Mouse (Mus musculus): ENCODE data around the gene Gm47995.
"Not testable (repeated sequence)": the region's sequence is repeated elsewhere in the genome, so short reads cannot be mapped to it uniquely, and the experiment has no call there.

The Gm47995 gene

DNA sequence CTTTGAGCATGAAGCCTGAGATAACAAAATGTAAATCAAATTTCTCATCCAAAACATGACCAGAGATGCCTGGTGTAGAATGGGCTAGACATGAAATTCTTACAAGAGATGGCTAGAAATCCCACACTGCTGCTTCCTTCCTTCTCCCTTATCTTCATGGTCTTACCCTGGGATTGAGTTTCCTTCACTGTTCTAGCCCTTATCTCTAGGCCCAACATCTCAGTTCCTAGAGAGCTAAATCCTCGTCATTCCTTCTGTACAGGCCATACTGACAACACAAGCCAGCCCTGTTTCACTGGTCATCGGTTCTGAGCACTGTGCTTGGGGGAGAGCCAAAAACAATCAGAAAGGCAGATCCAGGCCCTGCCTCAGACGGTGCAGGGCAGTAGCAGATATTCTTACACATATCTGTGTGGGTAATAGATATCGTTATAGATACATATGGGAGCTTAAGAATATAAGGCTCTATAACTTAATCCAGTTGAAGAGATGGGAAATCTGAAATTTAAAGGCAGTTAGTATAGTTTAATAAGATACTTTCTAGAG, 11.3 kb upstream of the Gm47995 start:
- not testable (repeated sequence) for DNase-seq (ENCODE audit: low spot score)

DNA sequence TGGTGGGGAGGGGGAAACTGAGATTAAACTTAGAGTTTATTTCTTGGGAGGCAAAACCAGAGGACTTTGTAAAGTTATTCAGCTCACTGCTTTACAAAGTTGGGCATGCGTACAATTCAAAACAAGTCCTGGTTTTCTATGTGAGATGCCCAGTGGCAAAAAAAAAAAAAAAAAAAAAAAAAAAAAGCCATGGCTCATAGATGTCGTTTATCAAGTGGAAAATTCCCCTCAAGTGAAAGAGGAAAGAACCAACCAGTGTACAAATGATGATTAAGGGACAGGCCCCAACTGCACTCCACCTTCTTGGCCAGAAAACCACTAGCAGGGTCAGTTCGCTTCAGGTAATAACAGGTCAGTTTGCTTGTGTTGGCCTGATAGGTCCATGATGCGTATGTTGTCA, 9.8 kb upstream of the Gm47995 start:
- no peak for DNase-seq (ENCODE audit: low spot score)

DNA sequence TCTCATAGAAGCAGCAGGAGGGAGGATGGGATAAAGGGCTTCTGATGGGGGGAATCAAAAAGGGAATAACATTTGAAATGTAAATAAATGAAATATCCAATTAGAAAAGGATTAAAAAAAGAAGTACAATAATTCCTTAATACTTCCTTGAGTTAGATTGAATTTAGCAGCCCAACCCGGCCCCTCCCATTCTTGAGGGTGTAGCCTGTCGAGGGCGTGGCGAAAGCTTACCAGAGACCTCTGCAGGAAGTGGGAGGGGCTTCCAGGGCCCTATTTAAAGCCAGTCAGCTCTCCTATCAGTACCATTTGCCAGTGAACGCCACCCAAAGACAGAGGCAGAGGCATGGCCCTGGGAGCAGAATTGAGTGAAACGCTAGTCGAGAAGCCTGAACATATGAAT, 6.2 kb upstream of the Gm47995 start, which contains the start of gene Gm8947:
Gene Gm8947, plus strand, starts transcription at position 302 of the 400 bp plus-strand sequence.
- not testable (repeated sequence) for DNase-seq (ENCODE audit: low spot score)

DNA sequence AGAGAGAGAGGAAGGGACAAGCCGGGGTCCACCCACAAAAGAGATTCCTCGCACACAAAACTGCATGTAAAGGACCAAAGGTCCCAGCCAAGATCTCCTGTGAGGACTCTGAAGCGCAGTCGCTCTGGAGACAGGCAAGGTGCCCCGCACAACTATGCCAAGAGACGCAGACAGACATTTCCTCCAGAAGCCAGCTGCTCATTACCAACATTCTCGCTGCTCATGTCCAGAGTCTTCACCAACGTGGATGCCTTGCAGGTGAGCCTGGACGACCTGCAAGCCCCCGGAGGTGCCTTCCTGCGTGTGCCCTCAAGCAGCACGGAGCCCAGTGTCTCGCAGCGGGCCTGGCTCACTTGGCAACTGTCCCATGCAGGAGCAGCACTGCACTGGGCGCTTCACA, 5.5 kb upstream of the Gm47995 start:
- DNase-seq (ENCODE audit: low spot score) = not testable (repeated sequence)

DNA sequence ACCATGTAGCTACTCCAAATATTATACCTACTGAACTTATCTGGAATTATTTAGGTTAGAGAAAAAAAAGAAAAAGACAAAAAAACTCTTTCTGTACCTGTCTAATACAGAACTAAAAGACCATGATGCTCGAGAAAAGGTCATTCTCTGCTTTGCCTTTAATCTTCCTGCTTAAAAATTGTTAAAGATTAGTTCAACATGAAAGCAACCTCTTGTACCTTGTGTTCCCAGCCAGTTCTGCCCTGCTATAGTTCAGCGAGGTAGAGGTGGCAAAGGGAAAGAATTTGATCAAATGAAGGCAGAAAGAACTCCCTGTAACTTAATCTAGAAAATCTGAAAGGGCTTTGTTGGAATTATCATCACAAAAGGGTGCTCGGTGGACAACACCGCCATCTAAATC, 2.3 kb upstream of the Gm47995 start:
- not testable (repeated sequence) for DNase-seq (ENCODE audit: low spot score)

DNA sequence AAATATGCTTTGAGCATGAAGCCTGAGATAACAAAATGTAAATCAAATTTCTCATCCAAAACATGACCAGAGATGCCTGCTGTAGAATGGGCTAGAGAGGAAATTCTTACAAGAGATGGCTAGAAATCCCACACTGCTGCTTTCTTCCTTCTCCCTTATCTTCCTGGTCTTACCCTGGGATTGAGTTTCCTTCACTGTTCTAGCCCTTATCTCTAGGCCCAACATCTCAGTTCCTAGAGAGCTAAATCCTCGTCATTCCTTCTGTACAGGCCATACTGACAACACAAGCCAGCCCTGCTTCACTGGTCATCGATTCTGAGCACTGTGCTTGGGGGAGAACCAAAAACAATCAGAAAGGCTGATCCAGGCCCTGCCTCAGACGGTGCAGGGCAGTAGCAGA, 1.6 kb upstream of the Gm47995 start:
- not testable (repeated sequence) for DNase-seq (ENCODE audit: low spot score)

DNA sequence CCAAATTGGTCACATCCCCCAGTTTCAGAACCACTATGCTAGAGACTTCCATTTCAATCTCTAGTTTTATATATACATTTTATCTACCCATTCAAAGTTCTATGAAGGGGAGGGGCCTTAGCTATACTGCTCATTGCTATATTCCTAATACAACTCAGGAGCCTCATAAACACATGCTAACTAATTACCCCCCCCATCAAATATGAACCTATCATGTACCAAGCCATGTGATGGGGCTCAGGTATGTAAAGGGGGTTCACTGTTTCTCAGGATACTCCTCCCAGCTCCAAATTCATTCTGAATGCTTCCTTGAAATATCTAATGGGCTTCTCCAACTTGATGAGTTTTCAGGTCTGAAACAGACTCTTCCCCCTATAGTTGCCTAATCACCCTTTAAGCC, 2.4 kb downstream of the Gm47995 start:
- not testable (repeated sequence) for DNase-seq (ENCODE audit: low spot score)

DNA sequence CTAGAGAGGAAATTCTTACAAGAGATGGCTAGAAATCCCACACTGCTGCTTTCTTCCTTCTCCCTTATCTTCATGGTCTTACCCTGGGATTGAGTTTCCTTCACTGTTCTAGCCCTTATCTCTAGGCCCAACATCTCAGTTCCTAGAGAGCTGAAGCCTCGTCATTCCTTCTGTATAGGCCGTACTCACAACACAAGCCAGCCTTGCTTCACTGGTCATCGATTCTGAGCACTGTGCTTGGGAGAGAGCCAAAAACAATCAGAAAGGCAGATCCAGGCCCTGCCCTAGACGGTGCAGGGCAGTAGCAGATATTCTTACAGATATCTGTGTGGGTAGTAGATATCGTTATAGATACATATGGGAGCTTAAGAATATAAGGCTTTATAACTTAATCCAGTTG, 4.5 kb downstream of the Gm47995 start:
- not testable (repeated sequence) for DNase-seq (ENCODE audit: low spot score)

DNA sequence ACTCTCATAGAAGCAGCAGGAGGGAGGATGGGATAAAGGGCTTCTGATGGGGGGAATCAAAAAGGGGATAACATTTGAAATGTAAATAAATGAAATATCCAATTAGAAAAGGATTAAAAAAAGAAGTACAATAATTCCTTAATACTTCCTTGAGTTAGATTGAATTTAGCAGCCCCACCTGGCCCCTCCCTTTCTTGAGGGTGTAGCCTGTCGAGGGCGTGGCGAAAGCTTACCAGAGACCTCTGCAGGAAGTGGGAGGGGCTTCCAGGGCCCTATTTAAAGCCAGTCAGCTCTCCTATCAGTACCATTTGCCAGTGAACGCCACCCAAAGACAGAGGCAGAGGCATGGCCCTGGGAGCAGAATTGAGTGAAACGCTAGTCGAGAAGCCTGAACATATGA, 5.6 kb downstream of the Gm47995 start, which contains the start of gene 3110040M04Rik:
Gene 3110040M04Rik, plus strand, starts transcription at position 304 of the 400 bp plus-strand sequence.
- DNase-seq (ENCODE audit: low spot score) = not testable (repeated sequence)

DNA sequence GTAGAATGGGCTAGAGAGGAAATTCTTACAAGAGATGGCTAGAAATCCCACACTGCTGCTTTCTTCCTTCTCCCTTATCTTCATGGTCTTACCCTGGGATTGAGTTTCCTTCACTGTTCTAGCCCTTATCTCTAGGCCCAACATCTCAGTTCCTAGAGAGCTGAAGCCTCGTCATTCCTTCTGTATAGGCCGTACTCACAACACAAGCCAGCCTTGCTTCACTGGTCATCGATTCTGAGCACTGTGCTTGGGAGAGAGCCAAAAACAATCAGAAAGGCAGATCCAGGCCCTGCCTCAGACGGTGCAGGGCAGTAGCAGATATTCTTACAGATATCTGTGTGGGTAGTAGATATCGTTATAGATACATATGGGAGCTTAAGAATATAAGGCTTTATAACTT, 10.2 kb downstream of the Gm47995 start:
- not testable (repeated sequence) for DNase-seq (ENCODE audit: low spot score)

DNA sequence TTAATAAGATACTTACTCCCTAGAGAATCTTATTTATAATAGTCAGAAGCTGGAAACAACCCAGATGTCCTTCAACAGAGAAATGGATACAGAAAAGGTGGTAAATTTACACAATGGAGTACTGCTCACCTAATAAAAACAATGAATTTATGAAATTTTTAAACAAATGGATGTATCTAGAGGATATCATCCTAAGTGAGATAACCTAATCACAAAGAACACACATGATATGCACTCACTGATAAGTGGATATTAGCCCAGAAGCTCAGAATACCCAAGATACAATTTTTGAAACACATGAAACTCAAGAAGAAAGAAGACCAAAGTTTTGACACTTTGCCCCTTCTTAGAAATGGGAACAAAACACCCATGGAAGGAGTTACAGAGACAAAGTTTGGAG, 10.7 kb downstream of the Gm47995 start:
- DNase-seq (ENCODE audit: low spot score) = not testable (repeated sequence)

DNA sequence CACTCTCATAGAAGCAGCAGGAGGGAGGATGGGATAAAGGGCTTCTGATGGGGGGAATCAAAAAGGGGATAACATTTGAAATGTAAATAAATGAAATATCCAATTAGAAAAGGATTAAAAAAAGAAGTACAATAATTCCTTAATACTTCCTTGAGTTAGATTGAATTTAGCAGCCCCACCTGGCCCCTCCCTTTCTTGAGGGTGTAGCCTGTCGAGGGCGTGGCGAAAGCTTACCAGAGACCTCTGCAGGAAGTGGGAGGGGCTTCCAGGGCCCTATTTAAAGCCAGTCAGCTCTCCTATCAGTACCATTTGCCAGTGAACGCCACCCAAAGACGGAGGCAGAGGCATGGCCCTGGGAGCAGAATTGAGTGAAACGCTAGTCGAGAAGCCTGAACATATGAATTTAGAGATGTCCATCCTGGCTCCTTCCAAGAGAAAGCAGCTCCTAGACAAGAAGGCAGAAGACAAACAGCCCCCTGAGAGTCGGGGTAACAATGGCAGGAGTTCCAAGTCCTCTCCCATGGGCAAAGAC, 11.6 kb downstream of the Gm47995 start, which contains the start of gene Gm47996:
Gene Gm47996, plus strand, starts transcription at position 308 of the 532 bp plus-strand sequence.
- not testable (repeated sequence) for DNase-seq (ENCODE audit: low spot score)

DNA sequence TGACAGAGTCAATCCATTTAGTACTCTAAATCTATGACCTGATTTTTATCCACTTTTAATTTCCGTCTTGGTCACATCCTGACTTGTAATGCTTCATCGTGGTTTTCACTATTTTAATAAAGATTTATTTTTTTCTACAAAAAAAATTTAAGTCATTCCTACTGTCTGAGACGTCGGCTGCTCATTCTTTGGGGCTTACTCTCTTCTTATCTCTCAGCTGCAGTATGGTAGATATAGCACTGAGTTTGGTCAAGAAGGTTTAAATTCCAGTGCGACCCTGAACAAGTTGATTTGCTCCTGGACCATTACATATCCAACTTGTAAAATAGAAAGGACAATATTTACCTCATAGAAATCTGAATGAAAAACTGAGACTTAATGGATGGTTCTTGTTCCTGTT, 13.4 kb downstream of the Gm47995 start:
- not testable (repeated sequence) for DNase-seq (ENCODE audit: low spot score)

DNA sequence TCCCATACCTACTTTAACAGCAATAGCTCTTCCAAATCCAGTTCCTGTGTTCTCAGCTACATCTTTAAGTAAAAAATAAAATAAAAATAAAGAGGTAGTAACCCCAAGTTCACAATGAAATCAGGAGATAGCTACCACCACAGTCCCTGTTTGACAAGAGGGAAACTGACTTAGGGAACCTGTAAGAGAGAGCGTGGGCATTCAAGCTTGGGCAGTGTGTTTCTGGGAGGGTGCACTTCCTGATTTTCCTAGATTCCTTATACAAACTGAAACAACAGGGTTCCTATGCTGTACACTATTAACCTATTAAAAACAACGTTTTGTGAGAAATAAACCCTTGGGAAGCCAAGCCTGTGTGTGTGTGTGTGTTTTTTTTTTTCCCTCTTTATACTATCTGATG, 16.6 kb downstream of the Gm47995 start:
- DNase-seq (ENCODE audit: low spot score) = no peak

DNA sequence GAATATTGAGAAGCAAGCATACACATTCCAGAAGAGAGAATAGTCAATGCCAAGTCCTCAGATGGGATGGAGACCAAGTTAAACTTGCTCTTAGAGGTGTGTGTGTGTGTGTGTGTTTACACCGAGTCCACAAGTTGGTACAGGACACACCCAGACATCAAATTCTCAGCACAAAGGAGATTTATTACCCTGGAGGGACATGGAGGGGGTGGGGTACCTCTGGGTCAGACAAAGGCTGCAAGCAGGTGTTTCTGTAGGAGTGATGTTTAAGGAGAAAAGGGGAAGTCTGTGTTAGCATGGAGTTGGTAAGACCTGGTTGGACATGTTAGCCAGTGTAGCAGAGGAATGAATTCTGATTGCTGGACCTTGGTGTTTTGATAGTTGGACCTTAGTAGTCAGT, 17.7 kb downstream of the Gm47995 start:
- DNase-seq (ENCODE audit: low spot score) = no peak

DNA sequence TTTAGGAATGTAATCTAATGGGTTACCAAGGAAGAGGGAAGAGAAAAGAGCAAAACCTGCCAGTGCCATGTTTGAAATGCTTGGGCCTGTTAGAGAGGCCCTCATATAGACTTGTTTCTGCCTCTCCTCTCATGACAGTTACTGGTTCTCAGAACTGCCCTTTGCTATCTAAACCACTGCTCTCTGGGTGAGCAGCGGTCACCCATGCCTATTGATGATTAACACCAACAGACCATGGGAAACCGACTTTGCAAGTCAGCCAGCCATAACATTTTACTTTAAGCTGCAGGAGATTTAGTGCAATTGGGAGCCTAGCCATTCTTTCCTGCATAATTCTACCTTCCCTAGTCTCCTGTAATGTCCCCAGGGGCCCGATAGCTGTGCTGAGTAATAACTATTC, 18.2 kb downstream of the Gm47995 start:
- DNase-seq (ENCODE audit: low spot score) = no peak

DNA sequence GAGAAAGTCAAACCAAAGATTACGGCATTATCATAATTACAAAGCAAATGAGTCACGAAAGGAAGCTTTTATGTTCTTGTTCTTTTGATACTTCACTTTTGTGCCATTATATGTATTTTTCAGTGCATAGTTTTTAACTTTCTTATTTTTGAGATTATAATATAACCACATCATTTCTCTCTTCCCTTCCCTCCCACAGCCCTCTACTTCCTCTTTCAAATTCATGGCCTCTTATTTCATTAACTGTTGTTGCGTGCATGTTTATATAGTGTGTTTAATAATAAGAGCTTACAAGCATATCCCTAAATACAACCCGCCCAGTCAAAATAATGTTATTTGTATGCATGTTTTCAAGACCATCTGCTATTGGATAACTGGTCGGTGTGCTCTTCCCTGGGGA, 20.8 kb downstream of the Gm47995 start:
- no peak for DNase-seq (ENCODE audit: low spot score)

DNA sequence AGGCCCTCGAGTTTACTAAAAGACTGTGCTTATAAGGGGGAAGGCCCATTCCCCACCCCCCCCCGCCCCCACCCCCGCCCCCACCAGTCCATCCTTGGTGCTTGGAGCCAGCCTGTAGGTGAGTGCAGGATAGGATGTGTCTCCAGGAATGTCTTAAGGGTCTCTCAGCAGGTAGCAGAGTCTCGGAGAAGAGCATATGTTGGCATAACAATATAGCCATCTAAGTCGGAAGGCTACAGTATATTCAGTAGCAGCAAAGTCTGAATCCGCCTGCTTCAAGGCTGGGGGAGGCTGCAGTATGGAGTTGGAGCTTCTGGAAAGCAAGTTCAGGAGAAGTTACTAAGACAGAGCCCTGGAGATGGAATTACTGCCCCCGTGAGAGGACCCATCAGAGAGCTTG, 21.9 kb downstream of the Gm47995 start:
- no peak for DNase-seq (ENCODE audit: low spot score)

DNA sequence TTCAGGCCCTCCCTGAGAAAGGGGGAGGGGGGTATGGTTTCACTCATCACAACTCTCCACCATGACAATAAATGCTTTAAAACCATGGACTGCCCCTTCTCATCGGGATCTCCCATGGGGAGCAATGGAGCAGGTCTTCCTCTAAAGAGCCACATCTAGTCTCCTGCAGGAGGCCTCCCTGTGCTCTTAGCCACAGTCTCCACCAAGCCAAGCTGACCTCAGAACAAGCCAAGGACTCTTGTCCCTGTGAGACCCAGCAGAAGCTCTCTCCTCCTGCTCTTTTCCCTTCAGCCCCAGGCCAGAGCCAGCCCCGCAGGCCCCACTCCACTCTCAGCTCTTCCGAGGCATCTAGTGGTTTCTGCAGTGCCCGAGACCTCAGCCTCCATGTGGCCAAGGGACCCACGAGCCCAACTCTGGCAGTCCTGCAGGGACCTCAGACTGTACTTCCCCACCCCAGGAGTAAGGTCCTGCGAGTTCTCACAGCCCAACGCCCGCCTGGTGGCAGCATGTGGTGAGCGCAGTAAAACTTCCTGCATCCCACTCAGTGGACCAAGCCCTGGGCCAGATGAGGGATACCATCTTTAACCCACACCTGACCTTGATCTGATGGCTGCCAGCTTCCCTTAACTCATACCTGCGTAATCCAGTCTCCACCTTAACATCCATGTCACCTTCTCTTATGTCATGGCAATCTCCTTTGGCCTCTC, 24.5 kb downstream of the Gm47995 start:
- no peak for DNase-seq (ENCODE audit: low spot score)

DNA sequence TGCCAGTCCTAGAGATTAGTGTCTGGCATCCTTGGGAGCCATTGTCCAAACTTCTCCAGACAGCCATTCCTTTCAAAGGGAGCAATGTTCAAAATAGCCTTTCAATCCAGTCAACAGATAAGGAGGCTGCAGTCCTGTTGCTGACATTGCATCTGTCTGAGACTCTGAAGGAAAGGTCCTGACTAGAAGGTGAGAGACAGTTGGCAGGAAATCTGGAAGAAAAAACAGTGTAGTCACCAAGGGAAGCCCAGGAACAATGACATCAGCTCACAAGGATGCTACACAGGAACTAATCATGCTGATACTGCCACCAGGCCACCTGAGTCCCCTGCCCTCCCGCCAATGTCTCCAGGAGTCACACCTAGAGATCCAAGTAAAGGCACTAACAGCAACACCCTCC, 25.1 kb downstream of the Gm47995 start:
- DNase-seq (ENCODE audit: low spot score) = no peak

DNA sequence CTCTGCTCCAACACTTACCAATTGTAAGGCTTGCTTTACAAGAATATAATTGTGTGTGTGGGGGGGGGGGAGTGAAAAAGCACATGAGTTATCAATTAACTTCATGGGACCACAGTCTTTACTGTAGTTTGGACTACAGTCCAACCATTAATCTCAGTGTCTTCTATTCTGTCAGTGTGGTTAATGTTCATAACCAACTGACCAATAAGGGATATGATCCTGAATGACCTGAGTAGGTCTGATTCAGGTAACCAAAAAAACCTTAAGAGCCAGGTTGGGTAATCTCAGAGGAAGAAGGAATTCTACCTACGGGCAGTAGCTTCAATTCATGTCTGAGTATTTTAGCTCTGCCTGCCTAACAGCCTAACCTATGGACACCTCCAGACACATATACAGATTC, 26.3 kb downstream of the Gm47995 start:
- no peak for DNase-seq (ENCODE audit: low spot score)

DNA sequence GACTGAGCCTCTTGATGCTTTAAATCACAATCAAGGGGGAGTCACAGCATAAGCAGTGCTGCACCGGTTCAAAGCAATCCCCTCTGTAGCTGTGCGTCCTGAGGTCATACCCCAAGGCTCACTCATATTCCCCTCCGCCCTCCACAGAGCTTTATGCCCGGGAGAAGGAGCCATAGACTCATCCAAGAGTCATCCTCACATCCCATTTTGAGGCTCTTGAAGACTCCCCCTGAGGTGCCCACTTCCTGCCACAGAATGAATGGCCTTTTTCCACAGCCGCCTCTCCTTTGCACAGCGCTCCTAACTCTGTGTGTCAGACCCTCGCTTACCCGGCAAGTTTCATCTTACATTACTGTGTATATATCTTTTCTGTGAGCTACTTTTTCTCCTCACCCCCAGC, 29.3 kb downstream of the Gm47995 start:
- no peak for DNase-seq (ENCODE audit: low spot score)

DNA sequence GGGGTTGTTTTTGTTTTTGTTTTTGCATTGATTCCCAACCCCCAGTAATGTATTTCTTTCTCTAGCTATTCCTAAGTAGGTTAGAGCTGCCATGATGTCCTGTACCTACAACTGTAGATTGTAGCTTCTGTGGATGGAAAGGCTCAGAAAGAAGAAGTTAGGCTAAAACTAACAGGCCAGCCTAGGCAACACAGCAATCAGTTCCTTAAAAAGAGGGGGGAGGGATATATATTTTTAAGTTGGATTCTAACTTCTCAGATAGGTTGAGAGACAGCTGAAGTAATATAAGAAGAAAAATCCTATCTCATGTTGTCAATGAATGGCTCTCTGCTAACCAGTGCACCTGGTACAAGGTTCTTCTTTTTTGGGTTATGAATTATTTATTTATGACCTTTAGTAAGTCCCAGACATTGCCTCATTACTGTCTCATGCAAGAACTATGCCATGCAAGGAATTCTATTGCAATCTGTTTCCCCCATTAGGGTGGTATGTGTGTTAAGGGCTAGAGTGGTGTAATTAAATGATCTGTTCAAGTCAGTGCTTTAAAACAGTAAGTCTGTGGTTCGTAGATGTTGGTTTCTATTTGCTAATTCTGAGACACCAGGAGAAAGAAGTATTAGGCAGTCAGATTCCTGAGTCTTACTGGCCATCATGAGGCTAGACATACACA, 30.2 kb downstream of the Gm47995 start:
- DNase-seq (ENCODE audit: low spot score) = no peak
